Mouse (Mus musculus) naive thymus-derived CD4-positive, alpha-beta T cell, adult 2 months (primary cell): ENCODE results near the gene Shf.
"Not testable (repeated sequence)": the region's sequence is repeated elsewhere in the genome, so short reads cannot be mapped to it uniquely, and the experiment has no call there.

Experiments used
- DNase-seq: peaks from one replicate; pipeline ENCODE4 v3.0.0-alpha.2; 2011; ENCODE audit warnings: low read depth

Gene Shf

DNA sequence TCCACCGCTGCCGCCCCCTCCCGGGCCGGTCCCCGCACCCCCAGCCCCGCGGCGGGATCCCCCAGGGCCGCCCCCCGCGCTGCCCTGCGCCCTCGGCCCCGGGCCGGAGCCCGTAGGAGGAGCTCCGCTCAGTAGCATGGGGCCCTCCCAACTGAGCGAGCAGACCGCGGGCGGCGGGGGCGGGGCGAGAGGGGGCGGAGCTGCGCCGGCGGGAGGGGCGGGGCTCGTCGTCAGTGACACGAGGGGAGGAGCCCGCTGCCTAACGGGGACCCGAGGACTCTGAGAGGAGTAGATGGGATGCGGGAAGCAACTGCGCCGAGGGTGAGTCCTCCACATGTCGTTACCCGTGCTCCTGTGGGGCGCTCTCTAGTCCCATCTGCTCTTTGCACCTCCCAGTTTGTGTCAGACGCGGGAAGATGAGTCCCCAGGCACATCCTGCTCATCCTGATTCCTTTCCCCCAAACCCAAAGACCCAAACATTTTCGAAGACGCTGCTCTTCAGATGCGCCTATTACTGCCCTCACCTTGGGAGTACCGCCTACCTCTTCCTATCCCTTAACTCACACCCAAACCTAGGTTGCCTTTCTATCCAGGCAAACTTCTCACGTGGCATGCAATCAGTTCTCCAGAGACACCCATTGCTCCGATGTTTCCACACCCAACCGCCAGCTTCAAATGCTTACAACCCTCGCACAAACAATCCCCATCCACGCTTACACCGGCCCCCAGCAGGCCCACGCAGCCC is at the start of gene Shf:
Gene Shf (minus strand): TSS at position 168 of the 745 bp plus-strand sequence.
- peak; percentile 89 for DNase-seq

DNA sequence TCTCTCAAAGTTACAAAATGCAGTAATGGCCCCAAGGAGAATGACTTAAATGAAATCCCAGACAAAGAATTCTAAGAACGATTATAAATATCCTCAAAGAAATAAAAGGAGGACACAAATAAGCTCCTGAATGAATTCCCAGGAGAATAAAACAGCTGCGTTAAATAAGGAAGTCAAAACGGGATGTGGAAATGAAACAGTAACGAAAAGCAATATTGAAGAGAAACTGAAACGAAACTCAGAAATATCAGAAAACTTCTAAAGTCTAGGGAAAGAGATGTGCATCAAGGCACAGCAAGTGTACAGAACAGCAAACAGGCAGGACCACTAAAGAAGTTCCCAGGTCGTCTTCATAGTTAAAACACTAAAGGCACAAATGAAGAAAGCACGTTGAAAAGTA is 40.0 kb upstream of the Shf start:
- no peak for DNase-seq

DNA sequence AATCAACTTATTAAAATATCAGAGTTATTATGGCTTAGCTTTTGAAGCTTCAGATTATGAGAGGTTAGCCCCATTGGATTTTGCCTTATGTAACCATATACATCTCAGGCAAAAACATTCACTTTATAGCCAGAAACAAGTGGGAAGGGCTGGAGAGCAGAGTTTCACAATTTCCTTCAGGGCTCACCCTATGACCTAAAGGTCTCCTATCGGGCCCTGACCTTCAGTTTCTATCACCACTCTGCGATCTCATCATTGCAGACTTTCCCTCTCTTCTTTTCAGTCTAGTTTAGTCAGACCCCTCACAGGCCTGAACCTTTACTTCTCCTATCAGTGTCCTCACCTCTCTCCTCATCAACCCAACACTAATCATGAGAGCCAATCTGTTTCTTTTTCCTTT is 38.6 kb upstream of the Shf start:
- no peak for DNase-seq

DNA sequence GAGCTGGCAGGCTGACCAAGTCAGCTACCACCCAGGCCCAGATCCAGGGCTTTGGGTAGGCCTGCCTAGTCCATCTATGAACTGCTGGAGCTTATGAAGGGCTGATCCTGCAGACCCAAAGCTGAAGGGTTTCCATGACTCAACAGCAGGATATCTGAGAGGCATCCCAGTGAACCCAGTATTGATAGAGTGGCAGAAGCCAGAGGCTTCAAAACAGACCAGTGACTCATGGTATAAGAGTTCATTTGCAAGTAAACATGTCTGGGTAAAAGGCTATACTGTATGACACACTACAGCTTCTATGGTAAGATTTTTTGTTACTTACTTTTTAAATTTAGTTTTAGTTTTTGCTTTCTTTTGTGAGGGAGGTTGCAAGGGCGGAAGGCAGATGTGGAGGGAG is 27.2 kb upstream of the Shf start:
- DNase-seq: no peak

DNA sequence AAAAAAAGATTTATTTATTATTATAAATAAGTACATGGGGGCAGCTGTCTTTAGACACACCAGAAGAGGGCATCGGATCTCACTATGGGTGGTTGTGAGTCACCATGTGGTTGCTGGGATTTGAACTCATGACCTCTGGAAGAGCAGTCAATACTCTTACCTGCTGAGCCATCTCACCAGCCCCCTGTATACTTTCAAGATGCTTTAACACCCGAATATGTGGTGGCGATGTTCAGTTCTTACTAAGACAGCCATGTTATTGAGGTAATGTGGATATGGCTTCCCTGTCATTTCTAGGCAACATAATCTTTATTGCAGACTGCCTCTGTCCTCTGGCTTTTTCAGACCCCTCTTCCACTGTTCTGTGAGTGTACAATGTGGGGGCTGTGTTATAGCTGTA is 18.2 kb upstream of the Shf start:
- DNase-seq: not testable (repeated sequence)

DNA sequence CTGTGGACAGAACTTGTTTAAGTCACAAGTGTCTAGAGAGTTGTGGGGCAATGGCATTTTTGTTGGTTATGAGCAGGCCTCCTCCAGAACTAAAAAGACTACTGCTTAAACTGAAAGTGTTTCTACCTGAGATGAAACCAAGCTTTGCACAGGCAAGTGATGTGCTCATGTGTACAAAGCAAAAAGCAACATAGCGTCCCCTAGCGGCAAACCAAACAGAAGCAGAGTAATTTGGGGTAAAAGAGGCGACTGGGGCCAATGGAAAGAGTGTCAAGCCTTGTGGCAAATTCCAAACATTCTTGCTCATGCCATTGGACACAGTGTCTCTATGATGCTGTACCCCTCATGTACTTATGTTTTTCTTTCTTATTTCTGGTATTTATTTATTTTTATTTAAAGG is 16.1 kb upstream of the Shf start:
- DNase-seq: peak; percentile 53

DNA sequence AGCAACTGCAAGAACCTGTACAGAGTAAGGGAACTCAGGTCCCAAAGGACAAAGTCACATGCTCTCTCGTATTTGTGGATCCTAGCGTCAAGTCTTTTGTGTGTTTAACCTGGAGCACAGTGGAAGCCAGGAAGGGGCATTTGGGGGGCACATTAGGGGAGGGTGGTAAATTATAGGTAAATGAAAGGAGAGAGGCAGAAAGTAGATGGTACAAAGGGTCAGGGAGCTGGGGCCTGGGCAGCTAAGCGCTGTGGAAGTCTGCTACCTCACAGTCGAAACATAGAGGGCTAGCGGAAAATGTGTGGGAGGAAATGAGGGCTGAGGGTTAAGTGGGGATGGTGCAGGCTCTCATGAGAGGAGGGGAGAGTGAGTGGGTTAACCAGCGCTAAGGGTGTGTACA is 13.2 kb upstream of the Shf start:
- no peak for DNase-seq

DNA sequence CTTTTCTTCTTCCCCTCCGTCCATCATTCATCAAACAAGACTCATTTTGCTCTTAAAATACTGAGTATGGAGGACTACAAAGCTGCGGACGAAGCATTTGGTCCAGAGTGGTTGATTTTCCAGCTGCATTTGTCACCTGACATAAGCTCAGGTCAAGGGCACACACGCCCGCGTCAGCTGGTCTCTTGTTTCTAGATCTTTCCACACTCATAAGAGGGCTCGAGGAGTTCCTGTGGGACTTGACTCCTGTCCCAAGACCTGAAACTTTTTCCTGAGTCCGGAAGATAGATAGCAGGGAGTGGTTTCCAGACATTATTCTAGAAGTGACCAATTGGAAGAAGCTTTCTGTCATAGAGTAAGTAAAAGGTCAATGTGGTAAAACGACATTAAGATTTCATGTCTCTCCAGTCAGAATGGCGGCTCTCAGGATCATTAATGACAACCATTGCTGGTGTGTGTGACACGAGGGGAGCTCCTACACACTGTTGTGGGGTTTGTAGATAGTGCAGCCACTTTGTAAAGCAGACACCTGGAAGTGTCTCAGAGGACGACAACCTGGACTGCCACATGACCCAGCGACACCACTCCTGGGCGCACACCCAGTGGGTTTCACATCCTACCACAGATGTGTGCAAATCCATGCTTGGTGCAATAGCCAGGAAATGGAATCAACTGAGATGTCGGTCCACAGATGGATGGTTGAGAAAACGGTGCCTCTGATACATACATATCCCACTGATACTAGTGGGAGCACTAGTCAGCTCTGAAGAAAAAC is 12.6 kb upstream of the Shf start:
- DNase-seq: no peak

DNA sequence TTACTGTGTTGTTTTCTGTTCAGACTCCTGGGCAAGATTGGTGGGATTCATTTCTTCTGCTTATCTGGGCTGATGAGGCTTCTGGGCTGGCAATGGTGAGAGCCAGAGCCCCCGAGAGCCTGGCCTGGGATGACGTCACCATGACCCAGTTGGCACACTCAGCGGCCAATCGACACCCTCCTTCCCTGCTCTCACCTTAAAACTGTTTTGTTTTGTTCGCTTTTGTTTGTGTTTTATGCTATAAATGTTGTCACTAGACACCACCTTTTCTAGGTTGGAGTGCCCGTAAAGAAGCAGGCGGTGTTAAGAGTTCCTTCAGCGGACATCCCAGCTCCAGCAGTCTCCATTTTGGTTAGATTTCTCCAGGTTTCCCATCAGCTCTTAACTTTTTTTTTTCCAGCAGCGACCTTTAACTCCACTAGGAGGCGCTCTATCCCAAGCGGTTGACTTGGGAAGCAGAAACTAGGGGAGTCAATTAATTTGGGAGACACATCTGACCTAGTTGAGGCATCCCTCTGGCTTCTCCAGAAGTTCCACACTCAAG is 11.9 kb upstream of the Shf start:
- peak; percentile 82 for DNase-seq

DNA sequence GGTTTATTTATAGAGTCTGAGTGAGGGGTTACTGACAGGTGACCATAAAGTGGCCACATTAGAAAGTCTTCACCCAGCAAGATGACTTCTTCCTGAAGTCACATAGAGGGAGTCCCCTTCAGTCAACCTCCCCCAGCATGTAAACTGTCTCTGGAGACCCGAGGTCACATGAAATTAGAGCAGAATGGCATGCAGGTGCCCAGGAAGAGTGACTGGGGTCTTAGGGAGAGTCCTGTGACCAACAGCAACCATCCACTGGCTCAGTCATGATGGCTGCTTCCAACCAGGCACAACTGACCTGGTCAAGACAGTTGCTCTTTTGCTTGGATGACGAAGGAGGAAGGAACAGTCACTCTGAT is 10.3 kb upstream of the Shf start:
- peak; percentile 9 for DNase-seq

DNA sequence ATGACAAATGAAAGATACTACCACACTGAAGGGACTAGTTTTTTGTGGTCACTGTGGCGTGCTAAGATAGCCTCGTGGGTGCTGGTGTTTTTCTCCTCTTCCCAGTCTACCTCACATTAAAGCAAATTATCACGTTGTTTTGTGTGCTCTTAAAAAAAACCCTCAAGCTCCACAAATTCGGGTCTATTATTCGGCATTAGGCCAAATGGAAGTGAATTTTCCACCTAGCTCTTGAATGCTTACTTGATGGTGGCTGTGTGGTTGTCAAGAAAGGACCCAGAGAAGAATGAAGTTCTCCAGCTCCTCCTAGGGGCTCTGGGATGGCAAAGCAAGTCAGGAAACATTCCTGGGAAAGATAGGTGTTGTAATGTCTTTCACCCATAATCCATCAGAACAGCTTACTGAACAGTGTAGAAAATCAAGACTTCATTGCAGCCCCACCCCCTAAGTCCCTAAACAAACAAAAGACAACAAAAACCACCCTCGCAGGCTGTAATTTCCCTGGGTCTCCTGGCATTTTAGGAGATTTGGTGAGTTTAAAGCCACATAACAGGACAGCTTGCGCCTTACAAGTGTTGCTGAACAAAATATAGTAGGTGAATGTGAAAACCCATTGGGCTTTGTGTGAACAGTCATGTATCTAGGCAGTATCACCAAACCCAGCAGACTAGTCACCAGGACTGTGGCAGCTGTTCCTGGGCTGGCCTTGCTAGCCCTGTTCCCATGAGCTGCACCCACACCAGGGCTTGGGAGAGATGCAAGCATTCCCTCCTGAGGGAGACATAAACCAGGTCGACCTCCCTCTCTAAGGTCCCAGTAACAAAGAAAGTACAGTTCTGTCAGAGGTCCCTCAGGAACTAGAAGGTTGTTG is 9.7 kb upstream of the Shf start:
- DNase-seq: peak; percentile 35

DNA sequence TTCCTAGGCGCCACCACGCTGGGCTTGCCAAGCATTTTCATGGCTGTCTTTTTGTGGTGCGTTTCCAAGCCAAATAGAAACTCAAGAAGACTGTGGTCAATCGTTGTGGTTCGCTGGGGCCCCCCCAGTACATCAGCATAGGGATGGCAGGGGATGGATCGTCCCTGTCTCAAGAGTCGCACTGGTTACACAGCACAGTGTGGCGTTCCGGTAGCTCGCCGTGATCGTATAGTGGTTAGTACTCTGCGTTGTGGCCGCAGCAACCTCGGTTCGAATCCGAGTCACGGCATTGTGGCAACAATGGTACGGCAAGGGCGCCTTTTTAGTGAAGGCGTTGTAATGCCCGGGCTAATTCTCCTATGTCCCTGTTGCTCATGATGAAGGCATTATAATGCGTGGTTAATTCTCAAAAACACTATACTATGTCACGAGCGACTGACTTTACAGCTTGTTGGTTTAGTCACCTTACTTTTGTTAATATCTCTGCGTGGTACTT is 8.8 kb upstream of the Shf start:
- DNase-seq: peak; percentile 87

DNA sequence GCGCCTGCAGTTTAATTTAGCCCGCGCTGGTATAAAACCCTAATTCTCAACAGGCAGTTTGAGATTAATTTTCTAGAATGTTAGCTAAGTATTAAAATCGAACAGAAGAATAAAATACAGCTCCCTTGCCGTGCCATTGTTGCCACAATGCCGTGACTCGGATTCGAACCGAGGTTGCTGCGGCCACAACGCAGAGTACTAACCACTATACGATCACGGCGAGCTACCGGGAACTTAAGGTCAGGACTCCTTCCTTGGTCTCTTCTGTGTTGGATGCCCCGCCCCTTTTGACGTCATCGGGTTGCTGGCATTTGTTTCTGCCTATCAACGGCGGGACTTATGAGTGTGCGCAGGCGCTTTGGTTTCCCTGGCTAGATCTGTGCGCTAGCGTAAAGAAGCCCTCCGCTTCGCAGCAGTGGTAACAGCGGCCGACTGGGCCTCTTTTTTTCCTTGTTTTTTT is 8.3 kb upstream of the Shf start:
- peak; percentile 98 for DNase-seq

DNA sequence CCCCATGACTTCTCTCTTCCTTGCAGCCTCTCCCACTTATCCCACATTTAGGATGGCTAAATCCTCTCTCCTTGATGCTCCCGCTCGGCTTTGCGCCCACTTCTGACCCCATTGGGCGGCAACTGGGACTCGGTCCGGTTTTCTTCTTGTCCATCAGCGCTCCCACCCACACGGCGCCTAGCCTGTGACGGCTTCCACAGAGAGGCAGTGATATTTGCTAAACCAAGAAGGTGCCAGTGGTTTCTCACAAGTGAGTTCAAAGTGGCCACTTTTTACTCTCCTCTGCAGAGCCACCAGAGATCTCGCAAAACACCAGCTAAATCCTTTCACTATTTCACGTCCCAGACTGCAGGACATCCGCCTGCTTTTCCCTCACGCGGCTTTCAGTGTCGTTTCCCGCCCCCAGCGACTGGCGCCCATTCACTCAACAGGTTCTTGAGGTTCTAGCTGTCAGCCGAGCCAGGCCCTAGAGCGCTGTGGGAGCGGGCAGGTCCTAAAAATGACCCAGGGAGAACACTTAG is 7.1 kb upstream of the Shf start:
- DNase-seq: peak; percentile 71

DNA sequence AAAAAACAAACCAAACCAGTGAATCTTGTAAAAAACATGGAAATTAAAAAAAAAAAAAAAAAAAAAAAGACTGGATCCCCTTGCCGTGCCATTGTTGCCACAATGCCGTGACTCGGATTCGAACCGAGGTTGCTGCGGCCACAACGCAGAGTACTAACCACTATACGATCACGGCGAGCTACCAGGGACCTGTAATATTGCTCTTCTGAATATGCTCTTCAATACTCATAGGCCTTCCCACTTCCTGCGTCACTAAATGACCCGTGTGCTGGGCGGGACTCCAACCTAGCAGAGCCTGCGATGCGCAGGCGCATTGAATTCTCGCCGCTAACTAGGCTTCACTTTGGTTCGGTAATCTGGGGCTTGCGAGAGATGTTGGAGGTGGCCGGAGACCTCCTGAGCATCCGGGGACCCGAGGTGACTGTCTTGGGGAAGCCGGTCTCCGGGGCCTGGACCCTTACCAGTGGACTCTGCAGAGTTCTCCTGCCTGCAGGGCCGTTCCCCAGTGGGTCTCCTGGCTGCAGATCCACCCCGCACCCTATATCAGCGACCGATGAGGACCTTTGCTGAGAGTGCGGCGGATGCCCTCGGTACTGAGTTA is 6.5 kb upstream of the Shf start:
- peak; percentile 100 for DNase-seq

DNA sequence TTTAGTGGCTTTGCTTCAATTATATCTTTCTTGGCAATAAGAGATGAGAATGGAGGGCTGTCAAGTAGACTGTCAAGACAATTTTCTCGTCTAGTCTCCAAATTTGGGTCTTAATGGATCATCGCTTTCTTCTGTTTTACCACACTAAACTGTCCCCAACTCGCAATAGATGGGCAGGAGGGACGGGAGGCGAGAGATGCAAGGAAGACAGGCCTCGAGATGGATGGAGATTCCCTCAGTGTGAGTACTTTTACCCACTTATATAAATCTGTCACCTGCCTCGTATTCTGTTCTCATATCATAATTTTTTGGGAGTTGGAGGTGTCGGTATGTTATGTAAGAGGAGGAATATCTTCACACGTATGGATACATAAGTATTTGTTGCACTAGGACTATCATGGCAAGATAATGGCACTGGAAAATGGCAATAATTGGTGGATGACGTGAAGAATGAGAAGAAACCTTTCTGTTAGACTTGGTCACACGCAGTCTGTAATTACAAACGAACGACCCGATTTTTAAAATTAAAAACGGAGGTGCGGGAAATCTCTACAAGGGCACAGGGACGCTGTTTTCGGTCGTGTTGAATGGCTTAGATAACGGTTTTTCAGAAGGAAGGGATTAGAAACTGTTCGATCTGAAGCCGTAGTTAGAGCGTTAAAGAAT is 5.8 kb upstream of the Shf start:
- DNase-seq: no peak

DNA sequence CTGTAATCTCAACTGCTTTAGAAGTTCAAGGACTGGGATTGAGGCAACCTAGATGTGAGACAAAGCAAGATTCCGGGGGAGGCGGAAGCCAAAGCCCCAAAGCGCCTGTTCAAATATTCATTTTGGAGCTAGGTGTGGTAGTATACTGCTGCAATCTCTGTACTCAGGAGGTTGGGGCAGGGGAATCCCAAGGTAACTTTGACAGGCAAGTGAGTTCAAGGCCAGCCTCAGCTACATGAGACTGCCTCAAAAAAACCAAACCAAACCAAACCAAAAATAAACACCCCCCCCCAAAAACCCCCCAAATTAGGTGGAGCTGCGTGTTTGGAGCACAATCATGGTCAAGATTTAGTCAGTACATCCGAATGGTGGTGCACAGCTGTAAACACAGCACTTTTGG is 5.0 kb upstream of the Shf start:
- no peak for DNase-seq

DNA sequence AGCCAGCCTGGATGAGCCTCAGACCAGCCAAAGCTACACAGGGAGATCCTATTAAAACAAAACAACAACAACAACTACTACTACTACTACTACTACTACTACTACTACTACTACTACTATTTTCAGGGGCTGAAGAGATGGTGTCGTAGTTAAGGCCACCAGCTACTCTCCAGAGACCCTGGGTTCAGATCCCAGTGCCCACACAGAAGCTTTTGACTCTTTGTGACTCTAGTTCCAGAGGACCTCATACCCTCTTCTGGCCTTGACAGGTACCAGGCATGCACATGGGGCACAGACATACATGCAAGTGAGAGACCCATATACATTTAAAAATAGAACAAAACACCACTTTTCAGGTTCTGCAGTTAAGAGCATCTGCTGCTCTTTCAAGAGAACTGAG is 3.6 kb upstream of the Shf start:
- no peak for DNase-seq

DNA sequence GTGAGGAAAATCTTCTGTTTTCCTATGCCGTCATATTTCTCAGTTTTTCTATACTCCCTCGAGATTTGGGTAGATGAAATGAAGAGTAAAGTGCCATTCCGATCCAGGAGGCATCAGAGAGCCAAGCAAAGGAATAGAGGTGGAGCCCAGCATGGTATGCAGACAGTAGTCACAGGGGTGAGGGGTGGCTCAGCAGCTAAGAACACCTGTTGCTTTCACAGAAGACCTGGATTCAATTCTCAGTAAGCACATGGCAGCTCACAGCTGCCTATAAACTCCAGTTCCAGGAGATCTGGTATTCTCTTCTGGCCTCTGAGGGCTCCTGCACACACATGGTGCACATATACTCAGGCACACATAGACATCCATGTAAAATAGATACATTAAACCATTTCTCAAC is 3.1 kb upstream of the Shf start:
- no peak for DNase-seq

DNA sequence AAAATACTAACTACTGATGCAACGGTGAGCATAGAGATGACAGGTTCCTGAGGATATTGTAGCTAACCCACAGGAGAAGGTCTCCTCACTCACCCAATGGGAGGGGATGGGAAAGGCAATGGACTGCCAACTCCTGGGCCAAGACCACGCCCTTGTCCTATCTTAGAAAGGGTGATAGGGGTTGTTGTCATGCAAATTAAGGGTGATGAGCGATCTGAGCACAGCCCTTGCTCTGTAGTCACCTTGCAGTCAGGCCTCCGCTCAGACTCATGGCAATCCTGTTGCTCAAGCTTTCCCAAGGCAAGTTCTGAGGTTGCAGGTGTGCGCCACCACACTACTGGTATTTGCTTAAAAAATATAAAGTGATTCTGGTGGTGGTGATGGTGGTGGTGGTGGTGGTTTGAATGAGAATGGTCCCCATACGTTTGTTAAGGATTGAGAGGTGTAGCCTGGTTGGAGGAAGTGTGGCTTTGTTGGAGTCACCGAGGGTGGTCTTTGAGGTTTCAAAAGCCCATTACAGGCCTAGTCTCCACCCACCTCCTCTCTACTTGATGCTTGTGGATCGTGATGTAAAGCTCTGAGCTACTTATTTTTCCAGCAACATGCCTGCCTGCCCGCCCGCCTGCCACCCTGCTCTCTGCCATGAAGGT is 1.3 kb upstream of the Shf start:
- DNase-seq: no peak
